24 mouse cellular contexts compared by ENCODE assay signal in genomic region chr16:87610142-87610541, GRCm38 (mm10). TPM values are rescaled to one million over a fixed set of nuclear protein-coding genes. Genes with fewer than 3 reads are reported as not detected.
A peak's percentile ranks its signal among the peaks of the same experiment; 100 is the strongest.
DNase-seq lines count a peak whose midpoint lies in the region; ATAC-seq and TF ChIP-seq lines count a peak whose summit lies in the region.
"Had no signal": no experiment of that assay in that cellular context is flagged by ENCODE, and none has a peak within 500 bp of the region (broad histone marks: within the 10 kb centered on the region; RNA-seq: fewer than 3 reads in every experiment).

No protein-coding gene starts in this region.

- WGBS in intestine, embryonic 14.5 days = 82% methylated on average over 5 of the region's 5 CpGs
- 83% methylated on average over 5 of the region's 5 CpGs for WGBS in intestine, embryonic 15.5 days
- 19% methylated on average over 5 of the region's 5 CpGs for WGBS in liver, adult 2 months
- WGBS in liver, embryonic 11.5 days = 81% methylated on average over 5 of the region's 5 CpGs

- no peak for ATAC-seq in intestine, embryonic 14.5 days (replicated peaks; ENCODE audit: low FRiP score, low TSS enrichment, low read depth)
- no peak for ATAC-seq in intestine, embryonic 15.5 days
- no peak for ATAC-seq in liver, embryonic 11.5 days (replicated peaks; ENCODE audit: low FRiP score)
- ATAC-seq in activated CD4-positive, CD25-positive, alpha-beta regulatory T cell, adult 4 months = peak; percentile 28
- 0 out of 2 replicates have a peak, but pooled peaks have one; percentile 22 for ATAC-seq in neutrophil, adult 5-6 weeks (ENCODE audit: extremely low read depth, insufficient number of reproducible peaks, low FRiP score, poor library complexity, severe bottlenecking)
- ATAC-seq: forebrain, embryonic 14.5 days; midbrain, embryonic 13.5 days had no signal

- no peak for TF ChIP-seq POLR2A in liver, adult 2 months (IDR thresholded peaks at IDR 0.05; ENCODE audit: extremely low read depth, insufficient read depth, low read length)

- no peak overlapping the region for H3K9ac ChIP-seq in intestine, embryonic 14.5 days (ENCODE audit: low read length)
- H3K9ac ChIP-seq in intestine, embryonic 15.5 days = no peak overlapping the region
- H3K9ac ChIP-seq in liver, adult 2 months (ENCODE audit: low read depth, low read length) = peak overlapping the region; percentile 61
- H3K9ac ChIP-seq in liver, embryonic 11.5 days (ENCODE audit: low read depth, low read length) = no peak overlapping the region
- H3K9ac ChIP-seq: heart, embryonic 13.5 days; hindbrain, embryonic 12.5 days; limb, embryonic 15.5 days; midbrain, embryonic 13.5 days; neural tube, embryonic 12.5 days; stomach, embryonic 15.5 days had no signal

- no peaks in the 10 kb centered on the region for H3K36me3 ChIP-seq in intestine, embryonic 14.5 days (ENCODE audit: control insufficient read depth, insufficient read depth, low read length)
- no peaks in the 10 kb centered on the region for H3K36me3 ChIP-seq in intestine, embryonic 15.5 days
- no peaks in the 10 kb centered on the region for H3K36me3 ChIP-seq in liver, adult 2 months (ENCODE audit: control insufficient read depth, insufficient read depth, low read length)
- H3K36me3 ChIP-seq in liver, embryonic 11.5 days (ENCODE audit: control insufficient read depth, insufficient read depth, low read length) = no peaks in the 10 kb centered on the region
- H3K36me3 ChIP-seq: heart, embryonic 13.5 days; hindbrain, embryonic 12.5 days; limb, embryonic 15.5 days; midbrain, embryonic 13.5 days; neural tube, embryonic 12.5 days; stomach, embryonic 15.5 days had no signal

- H3K4me3 ChIP-seq in intestine, embryonic 14.5 days (ENCODE audit: low read depth, low read length) = no peak overlapping the region
- no peak overlapping the region for H3K4me3 ChIP-seq in intestine, embryonic 15.5 days (replicated peaks)
- H3K4me3 ChIP-seq in liver, adult 2 months (ENCODE audit: insufficient read depth, low read depth, low read length) = no peak overlapping the region
- H3K4me3 ChIP-seq in liver, embryonic 11.5 days (ENCODE audit: low read depth, low read length) = no peak overlapping the region
- H3K4me3 ChIP-seq: heart, embryonic 13.5 days; hindbrain, embryonic 12.5 days; limb, embryonic 15.5 days; midbrain, embryonic 13.5 days; neural tube, embryonic 12.5 days; stomach, embryonic 15.5 days had no signal

- no peaks in the 10 kb centered on the region for H3K27me3 ChIP-seq in intestine, embryonic 14.5 days (replicated peaks; ENCODE audit: control insufficient read depth, insufficient read depth, low read length)
- H3K27me3 ChIP-seq in intestine, embryonic 15.5 days (replicated peaks) = no peaks in the 10 kb centered on the region
- H3K27me3 ChIP-seq in liver, adult 2 months (ENCODE audit: control insufficient read depth, insufficient read depth, low read length) = no peaks in the 10 kb centered on the region
- H3K27me3 ChIP-seq in liver, embryonic 11.5 days (replicated peaks; ENCODE audit: control insufficient read depth, insufficient read depth, low read length) = no peaks in the 10 kb centered on the region
- H3K27me3 ChIP-seq: heart, embryonic 13.5 days; hindbrain, embryonic 12.5 days; limb, embryonic 15.5 days; midbrain, embryonic 13.5 days; neural tube, embryonic 12.5 days; stomach, embryonic 15.5 days had no signal

- no peaks in the 10 kb centered on the region for H3K4me1 ChIP-seq in intestine, embryonic 14.5 days (replicated peaks; ENCODE audit: control insufficient read depth, insufficient read depth, low read length)
- no peaks in the 10 kb centered on the region; the same call in 1 of the 2 replicates for H3K4me1 ChIP-seq in intestine, embryonic 15.5 days (replicated peaks)
- peaks cover 4% of the 10 kb centered on the region; the same call in 1 of the 2 replicates for H3K4me1 ChIP-seq in liver, adult 2 months (ENCODE audit: control insufficient read depth, insufficient read depth, low read length)
- no peaks in the 10 kb centered on the region for H3K4me1 ChIP-seq in liver, embryonic 11.5 days (replicated peaks; ENCODE audit: control insufficient read depth, insufficient read depth, low read length)
- H3K4me1 ChIP-seq: hindbrain, embryonic 12.5 days; limb, embryonic 15.5 days; midbrain, embryonic 13.5 days; neural tube, embryonic 12.5 days; stomach, embryonic 15.5 days had no signal

- TF ChIP-seq CTCF in liver, adult 2 months (IDR thresholded peaks at IDR 0.05; ENCODE audit: low read depth, low read length) = no peak

- H3K4me2 ChIP-seq in intestine, embryonic 14.5 days (ENCODE audit: low read length) = no peak overlapping the region
- no peak overlapping the region for H3K4me2 ChIP-seq in intestine, embryonic 15.5 days (replicated peaks)
- H3K4me2 ChIP-seq in liver, embryonic 11.5 days = no peak overlapping the region
- H3K4me2 ChIP-seq: hindbrain, embryonic 12.5 days; limb, embryonic 15.5 days; midbrain, embryonic 13.5 days; neural tube, embryonic 12.5 days; stomach, embryonic 15.5 days had no signal

- H3K9me3 ChIP-seq in intestine, embryonic 14.5 days (ENCODE audit: control insufficient read depth, low read length) = no peaks in the 10 kb centered on the region
- no peaks in the 10 kb centered on the region for H3K9me3 ChIP-seq in intestine, embryonic 15.5 days
- H3K9me3 ChIP-seq in liver, embryonic 11.5 days (ENCODE audit: control insufficient read depth, low read length) = no peaks in the 10 kb centered on the region
- H3K9me3 ChIP-seq: heart, embryonic 13.5 days; hindbrain, embryonic 12.5 days; limb, embryonic 15.5 days; midbrain, embryonic 13.5 days; neural tube, embryonic 12.5 days; stomach, embryonic 15.5 days had no signal

- peak; percentile 4 for DNase-seq in intestine, embryonic 14.5 days (ENCODE audit: low spot score)
- peak; percentile 97 for DNase-seq in liver, adult 2 months (ENCODE audit: extremely low read depth, low read depth, low spot score)
- DNase-seq in liver, embryonic 11.5 days (ENCODE audit: low spot score) = no peak
- DNase-seq in adrenal gland, postnatal 4 days (ENCODE audit: low spot score in 2 of 2) = no peak
- no peak for DNase-seq in frontal cortex, postnatal 10 days (ENCODE audit: low spot score in 2 of 2)
- DNase-seq: adrenal gland, postnatal 14 days; cerebellum, adult 8-10 months; cerebellum, postnatal 36 days; left cerebral cortex, postnatal 4 days; lung, adult 18-20 months; retina, postnatal 1 day had no signal

- H3K27ac ChIP-seq in intestine, embryonic 14.5 days (ENCODE audit: low read depth) = no peak overlapping the region
- H3K27ac ChIP-seq in intestine, embryonic 15.5 days = no peak overlapping the region
- H3K27ac ChIP-seq in liver, adult 2 months (replicated peaks; ENCODE audit: insufficient read depth, low read depth, low read length) = peak overlapping the region; percentile 94
- H3K27ac ChIP-seq in liver, embryonic 11.5 days (ENCODE audit: low read depth, low read length) = no peak overlapping the region
- H3K27ac ChIP-seq: heart, embryonic 13.5 days; hindbrain, embryonic 12.5 days; limb, embryonic 15.5 days; midbrain, embryonic 13.5 days; neural tube, embryonic 12.5 days; stomach, embryonic 15.5 days had no signal

- H3K79me2 ChIP-seq in liver, adult 2 months (ENCODE audit: control insufficient read depth, insufficient read depth, low read length) = no peaks in the 10 kb centered on the region

RNA-seq across cellular contexts. Expression of gene Map3k7cl, which starts 57.0 kb away (rescaled TPM):
- 0.28 and 0.35 TPM in 2 replicates for polyA plus RNA-seq in intestine, embryonic 14.5 days (2014; fragmentation: Nextera tagmentation; extraction: Ambion mirVana)
- 0.53 and 0.62 TPM in 2 replicates for polyA plus RNA-seq in intestine, embryonic 15.5 days (2015; fragmentation: Nextera tagmentation; extraction: Ambion mirVana)
- total RNA-seq in liver, adult 2 months (2014; rRNA removed) = 0.07 TPM in 1 of 2 replicates, not detected in the other
- not detected in 2 replicates for polyA plus RNA-seq in liver, adult 2 months (2012; rRNA removed)
- not detected in 2 replicates for polyA plus RNA-seq in liver, embryonic 11.5 days (2014; fragmentation: Nextera tagmentation; extraction: Ambion mirVana)
- polyA plus RNA-seq in activated CD4-positive, CD25-positive, alpha-beta regulatory T cell, adult 4 months (2017; shearing (Covaris generic)) = not detected
- not detected in 2 replicates for total RNA-seq in neutrophil, adult 5-6 weeks (2017)
- total RNA-seq in adrenal gland, postnatal 4 days (2021) = 1 to 10 TPM; 3.8 to 7.0 TPM
- total RNA-seq: granulocyte monocyte progenitor cell, adult 5-6 weeks; megakaryocyte, adult 5-6 weeks; MEL had no signal
- polyA plus RNA-seq: forebrain, embryonic 14.5 days; midbrain, embryonic 13.5 days; neural tube, embryonic 12.5 days had no signal

Comparison
In these comparisons a context has a peak if more than half of its experiments do, and no peak if none do; other contexts are left out.
1. DNase-seq: peak in intestine, embryonic 14.5 days (single experiment) and liver, adult 2 months (single experiment); none in liver, embryonic 11.5 days (single experiment), adrenal gland, postnatal 4 days (0 of 2) and frontal cortex, postnatal 10 days (0 of 2).
2. ATAC-seq: peak in activated CD4-positive, CD25-positive, alpha-beta regulatory T cell, adult 4 months (single experiment) and neutrophil, adult 5-6 weeks (single experiment); none in intestine, embryonic 14.5 days (single experiment), intestine, embryonic 15.5 days (single experiment) and liver, embryonic 11.5 days (single experiment).